Mouse (Mus musculus): Measurements from ENCODE around the gene Brd2. TPM values are rescaled to one million over a fixed set of nuclear protein-coding genes. Genes with fewer than 3 reads are reported as not detected.

Gene Brd2
- total RNA-seq, 2 experiments from 2014 or later: 247 to 267 TPM

DNA sequence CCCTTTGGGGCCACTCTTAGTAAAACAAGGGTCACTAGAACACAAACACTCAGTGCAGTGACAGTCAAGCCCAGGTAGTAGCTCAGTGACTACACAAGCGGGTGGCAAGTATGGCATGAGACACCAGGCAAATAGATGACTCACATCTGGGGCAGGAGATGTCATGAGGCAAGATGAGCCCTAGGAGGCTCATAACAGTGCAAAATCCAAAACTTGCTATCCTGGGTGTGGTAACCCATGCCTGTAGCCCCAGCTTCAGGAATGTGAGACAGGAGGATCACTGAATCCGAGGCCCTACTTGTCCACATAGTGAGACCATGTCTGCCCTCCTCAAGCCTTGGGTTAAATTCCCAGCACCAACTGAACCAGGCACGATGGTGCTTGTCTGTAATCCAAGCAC is 12.0 kb upstream of the Brd2 start:
- DNase-seq: no peak
- intact Hi-C loops (cut with DNase I): no loop called here

DNA sequence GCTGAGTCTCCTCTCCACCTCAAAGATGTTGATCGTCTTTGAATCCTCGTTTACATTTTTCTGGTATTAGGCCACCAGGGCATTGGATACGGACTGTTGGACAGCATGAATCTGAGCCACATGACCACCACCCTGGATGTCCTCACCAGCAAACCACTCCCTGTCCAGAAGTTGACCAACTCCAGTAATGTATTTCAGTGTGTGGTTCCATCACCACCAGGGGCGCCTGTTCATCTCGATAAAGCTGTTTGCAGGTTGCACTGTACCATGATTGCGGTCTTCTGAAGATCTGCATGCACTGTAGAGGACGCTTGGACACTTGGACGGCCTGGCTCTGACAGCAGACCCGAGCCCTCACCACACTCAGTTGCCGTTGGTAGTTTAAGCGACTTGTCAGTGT is 10.9 kb upstream of the Brd2 start:
- no peak for DNase-seq
- intact Hi-C loops (cut with DNase I): no loop called here

DNA sequence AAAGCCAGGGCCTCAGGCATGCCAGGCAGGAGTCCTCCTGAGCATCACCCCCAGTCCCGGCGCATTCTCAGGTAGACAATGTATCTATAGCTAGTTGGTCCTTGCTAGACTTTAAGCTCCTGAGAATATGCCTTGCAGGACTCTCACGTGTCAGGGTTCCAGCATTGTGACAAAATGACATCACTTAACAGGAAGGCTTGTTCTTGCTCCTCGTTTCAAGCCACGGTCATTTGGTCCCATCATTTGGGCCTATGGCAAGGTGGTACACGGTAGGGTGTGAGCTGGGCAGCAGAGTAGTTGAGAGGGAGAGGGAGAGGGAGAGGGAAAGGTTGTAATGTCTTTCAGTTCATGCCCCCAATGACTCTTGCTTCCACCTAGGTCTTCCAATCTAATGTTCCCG is 9.5 kb upstream of the Brd2 start:
- no peak for DNase-seq
- intact Hi-C loops (cut with DNase I): no loop called here

DNA sequence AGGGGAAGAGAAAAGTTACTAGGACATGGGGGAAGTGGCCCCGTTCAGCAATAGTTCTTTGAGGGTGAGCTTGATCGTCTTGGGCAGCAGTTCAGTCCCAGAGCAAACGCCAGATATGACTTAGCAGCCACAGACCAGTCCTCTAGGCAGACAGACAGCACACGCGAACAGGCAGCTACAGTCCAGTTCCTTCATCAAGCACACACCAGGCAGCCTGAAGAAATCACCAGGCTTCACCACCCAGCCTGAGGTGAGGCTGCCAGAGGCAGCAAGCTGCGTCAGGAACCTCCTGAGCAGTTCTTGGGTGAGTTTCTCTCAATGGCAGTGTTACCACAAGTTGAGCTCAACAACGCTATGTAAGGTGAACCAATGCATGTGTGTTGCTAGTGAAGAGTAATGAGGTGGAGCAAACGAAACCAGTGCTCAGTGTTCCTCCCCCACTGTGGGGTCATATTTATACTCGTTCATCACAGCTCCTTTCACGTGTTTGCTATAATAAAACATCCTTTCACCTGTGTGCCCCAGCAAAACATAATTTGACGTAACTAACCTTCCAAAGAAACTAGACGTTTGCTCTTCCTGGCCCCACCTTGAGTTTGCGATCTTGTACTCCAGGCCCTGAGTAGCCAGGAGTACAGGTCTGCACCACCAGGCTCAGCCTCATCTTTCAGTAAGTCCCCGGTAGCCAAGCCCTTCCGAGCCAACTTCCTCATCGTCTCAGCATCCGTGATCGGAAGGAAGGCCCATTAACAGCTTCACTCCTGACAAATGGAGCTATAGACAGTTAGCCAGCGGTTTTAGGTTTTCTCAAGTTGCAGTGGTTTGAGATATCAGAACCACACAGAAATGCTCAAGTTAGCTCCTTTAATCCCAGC is 7.9 kb upstream of the Brd2 start:
- DNase-seq: no peak
- intact Hi-C loops (cut with DNase I): no loop called here

DNA sequence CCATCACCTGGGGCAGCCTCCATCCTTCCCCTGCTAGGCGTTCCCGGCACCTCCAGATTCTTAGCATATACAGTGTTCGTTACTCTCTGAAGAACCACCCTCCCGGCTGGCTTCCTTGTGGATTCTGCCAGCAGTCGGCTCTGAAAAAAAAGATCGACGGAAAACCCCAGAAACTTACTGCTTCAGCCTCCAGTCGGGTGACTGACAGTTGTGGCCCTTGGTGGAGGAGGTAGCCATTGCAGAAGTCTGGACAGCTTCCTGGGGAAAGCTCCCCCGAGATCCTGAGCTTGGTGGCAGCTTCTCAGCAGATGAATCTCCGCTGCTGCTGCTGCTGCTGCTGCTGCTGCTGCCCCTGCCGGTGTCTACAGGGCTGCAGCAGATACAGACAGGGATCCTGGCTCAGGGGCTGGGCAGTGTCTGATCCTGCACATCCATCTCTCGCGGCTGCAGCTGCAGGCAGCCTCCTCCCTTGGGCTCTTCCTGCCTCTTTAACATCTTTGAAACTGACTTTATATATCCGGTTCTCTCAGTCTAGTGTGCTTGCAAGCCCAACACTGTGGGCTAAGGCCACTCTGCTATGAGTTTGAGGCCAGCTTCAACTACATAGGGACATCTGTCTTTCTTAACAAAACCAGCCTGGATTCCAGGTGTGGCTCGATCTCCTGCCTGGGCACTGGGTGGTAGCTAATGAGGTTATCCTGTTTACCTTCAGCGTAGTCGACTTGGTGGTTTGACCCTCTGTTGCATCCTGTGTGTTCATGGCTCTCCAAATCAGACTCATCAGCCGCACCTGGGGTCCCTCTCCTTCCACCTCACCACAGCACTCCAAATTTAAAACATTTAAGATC is 6.7 kb upstream of the Brd2 start:
- no peak for DNase-seq
- intact Hi-C loops (cut with DNase I): no loop called here

DNA sequence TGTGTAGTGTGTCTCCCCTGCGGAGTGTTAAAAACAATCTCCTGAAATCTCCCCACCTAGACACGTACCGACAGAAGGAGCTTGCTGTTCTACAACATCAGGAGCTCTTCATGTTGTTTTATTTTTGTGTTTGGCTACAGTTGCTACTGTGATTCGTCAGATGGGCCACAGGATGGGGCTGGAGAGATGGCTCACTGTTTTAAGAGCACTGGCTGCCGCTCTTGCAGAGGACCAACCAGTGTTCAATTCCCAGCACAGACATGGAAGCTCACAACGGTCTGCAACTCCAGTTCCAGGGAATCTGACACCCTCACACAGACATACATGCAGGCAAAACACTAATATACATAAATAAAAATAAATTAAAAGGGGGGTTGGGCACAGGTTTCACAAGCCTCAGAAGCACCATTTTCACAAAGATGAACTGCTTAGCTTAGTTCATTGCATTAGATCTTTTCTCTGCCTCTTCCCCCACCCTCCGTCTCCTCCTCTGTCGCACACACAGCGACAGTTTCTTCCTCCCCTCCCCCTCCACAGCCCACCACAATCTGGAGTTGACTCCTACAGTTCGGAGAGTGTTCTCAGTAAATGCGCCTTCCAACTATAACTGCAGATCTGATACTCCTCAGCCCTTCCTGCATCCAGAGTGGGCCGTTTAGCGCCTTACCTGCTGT is 6.0 kb upstream of the Brd2 start:
- no peak for DNase-seq
- intact Hi-C loops (cut with DNase I): no loop called here

DNA sequence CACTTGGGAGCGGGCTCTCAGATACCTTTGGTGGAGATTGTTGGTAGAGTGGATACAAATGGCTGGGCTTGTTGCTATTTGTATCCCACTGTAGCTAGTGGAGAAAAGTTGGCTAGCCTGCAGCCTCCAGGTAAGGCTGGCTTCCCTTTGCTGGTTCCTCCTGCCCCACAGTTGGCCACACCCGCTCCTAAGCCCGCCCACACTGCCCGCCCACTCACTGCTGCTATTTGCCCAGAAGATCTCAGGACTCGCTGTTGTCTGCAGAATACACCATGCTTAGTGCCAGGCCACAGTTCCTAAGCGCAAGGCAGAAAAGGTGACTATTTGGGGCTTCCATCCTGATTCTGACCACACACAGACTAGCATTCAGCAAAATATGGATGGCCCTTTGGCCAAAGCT is 5.0 kb upstream of the Brd2 start:
- DNase-seq: no peak
- intact Hi-C loops (cut with DNase I): no loop called here

DNA sequence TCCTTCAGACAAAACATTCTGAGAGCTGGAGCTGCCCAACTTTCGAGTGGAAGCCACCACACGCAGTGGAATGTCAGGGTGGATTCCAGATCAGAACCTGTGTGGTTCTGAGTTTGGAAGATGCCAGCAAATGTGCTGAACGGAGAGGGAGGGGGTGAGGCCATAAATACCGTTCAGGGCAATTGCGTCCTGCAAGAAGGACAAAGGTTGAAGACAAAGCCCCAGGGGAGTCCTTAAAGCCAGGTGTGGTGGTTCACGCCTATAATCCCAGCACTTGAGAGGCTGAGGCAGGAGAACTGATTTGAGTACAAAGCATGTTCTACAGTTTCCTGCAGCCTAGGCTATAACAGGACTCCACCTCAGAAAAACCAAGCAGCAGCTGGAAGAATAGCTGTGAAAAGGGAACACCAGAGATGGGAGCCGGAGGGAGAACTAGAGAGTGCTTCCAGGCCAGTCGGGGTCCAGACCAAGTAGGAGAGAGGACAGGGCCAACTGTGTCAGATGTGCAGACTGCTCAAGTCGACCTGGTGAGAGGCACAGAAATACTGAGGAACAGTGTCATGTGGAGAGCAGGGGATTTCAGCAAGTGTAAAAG is 4.5 kb upstream of the Brd2 start:
- no peak for DNase-seq
- intact Hi-C loops (cut with DNase I): no loop called here

DNA sequence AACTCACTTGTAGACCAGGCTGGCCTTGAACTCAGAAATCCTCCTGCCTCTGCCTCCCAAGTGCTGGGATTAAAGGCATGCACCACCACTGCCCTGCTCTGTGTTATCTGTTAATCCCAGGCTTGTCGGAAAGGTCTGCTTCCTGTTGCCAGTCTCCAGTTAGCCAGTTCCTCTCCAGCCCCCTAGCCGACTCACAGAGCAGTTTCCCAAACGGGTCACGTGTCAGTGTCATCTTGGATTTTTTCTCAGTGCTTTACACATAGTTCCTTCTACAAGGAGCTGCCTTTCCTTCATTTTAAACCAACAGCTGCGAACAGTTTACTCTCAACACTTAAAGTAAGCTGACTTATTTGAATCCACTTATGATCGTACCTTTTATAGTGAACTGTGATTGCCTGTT is 2.2 kb upstream of the Brd2 start:
- no peak for DNase-seq
- intact Hi-C loops (cut with DNase I): no loop called here

DNA sequence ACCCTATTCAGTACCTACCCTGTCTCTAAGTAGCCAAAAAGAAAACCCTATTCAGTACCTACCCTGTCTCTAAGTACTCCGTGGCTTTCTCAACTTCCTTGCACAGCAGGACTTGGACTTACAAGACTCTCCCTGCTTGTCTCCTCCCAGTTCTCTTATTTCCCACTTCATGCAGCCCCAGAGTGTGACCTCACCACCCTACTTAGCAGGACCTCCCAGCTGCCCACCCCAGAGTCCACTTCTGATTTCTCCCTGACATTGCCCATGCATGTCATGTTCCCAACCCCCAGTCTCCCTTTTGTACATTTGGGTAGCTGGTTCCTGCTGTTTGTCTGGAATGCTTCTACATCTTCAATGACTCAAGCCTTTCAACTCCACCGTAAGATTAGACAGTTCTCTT is 1.1 kb upstream of the Brd2 start:
- no peak for DNase-seq
- intact Hi-C loops (cut with DNase I): no loop called here

DNA sequence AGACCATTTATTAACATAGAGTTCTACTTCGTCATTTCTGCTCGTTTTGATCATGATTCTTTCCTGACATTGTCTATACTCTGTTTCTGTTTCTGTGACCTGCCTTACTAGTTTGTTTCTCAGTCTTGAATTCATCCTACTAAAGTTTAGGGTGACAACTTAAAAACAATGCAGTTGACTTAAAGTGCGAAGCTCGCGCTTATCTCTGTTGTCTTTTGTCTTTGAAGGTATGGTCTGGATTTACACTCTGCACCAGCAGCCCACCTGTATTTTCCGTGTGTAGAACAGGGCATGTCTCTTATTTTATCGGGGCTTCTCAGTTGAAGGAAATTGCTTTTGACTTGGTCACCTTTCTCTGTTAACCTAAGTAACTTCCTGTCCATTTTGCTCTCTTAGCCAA is 677 bp upstream of the Brd2 start:
- DNase-seq: no peak
- intact Hi-C loops (cut with DNase I): no loop called here

DNA sequence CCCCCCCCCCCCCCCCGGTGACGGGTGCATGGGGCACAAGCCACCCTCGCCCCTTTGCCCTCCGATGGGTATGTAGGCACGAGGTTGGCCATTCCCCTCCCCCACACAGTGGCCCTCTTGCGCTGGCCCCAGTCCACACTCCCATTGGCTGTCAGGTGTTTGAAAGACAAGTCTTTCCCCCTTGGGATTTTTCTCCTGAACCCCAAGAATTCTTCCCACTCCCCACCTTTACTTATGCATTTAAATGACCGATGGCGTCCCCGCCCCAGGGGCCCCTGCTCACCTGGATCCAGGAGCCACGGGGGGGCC is 601 bp downstream of the Brd2 start:
- DNase-seq: peak; percentile 80
- intact Hi-C loops (cut with DNase I): no loop called here

DNA sequence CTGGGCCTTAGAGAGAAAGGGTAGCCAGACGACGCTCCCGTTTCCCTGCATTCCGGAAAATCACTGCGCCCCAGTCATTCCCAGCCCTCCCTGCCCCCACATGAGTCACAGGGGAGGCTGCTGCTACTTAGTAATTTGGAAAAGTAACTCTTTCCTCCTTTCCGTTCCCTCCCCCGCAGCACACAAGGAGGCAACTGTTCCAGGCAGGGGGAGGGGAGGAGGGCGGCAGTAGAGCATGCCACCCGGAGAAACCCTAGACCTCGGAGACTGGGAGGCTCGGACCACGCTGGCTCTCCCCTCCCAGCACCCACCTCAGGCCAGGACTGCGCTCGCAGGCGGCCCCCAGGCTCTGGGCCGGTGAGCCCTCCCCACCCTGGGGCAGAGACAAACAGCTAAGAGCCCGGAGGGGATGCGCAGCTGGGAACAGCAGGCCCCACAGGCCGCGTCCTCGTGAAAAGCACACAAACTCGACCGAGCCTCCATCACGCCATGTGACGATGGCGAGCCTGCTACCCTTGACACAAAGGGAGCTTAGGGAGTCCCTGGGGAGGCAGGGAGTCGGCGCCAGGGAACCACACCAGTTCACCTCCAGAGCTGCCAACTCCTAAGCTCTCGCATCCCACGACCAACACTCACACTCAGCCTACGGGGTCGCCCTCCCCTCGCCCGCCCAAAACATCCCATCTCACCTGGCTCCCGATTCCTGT is 1.1 kb downstream of the Brd2 start:
- peak; percentile 83 for DNase-seq
- intact Hi-C loops (cut with DNase I): no loop called here

DNA sequence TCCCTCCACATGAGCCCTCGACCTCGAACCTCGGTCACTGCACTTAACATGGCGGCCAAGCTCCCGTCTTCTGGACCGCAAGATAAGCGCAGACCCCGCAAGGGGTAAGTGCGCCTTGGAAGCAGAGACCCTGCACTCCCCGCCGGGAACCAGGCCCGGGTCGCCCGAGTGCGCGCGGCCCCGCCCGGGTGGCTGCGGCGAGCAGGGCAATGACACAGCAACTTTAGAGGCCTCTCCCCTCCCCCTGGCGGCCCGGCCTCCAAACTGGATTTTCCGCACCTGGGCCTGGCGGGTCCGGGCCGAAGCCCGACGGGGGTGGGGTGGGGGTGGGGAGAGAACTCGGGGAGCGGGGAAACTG is 1.6 kb downstream of the Brd2 start:
- intact Hi-C loops (cut with DNase I): no loop called here
- peak; percentile 83 for DNase-seq

DNA sequence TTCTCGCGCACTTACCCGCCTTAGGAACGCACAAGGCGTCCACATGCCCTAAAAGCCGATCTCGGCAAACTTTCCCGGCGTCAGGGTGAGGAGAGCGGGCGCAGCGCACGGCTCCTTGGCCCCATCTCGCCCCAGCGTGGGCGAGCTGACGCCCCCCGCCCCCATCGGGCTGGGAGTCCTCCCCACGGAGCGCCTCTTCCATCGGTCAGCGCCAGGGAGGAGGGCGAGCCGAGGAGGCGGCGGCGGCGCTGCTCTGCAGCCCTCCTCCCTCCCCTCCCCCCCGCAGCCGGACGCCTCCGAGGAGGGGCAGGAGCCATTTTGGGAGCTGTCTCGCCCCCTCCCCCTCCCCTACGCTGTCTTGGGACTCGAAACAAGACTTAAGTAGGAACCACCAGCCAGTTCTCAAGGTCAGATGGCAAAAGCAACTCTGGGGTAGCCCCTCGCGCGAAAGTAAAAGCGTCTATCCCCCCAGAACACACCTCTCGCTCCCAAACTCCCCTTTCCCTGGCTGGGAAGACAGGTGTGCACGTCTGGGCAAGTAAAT is 2.2 kb downstream of the Brd2 start:
- intact Hi-C loops (cut with DNase I): no loop called here

DNA sequence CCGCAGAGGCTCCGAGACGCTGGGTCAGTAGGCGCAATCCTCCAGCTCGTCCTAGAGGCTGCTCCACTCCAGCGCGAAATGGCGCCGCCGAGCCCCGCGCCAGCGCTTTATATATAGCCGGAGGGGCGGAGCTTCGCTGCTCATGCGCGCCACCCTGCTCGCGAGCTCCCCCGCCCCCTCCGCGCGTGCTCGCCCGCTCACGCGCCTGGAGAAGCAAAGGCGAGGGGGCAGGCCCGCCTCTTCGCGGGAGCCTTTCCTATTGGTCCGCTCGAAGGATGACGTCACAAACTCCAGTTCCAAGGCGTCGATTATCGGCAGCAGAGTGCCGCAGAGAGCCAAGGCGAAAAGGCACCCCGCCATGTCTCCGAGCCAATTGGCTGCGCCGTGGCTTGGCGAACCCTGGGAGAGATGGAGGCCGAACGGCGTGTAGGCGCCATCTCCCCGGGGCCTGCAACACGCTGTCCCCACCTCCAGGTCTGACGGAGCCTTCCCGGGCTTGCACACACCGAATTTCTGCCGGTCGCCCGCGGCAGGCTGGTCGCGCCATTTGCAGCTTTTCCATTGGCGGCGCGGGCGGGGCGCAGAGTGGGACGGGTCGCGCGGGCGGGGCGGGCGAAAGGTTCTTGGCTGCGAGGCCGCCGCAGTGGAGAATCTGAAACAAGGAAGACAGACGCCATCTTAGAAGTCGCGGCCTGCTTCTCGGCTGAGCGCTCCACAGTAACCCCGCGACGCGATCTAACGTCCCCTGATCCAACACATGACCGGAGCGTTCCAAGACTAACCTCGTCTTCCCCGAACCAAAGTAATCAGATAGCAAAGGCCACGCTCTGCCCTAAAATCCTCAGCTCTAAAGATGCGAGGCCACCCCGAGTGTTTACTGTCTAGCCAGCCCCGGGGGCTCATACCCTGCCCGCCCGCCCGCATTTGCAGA is 2.9 kb downstream of the Brd2 start, which contains the start of gene H2-DMa:
TSS of gene H2-DMa (plus strand) at position 293 of the 931 bp plus-strand sequence.
- intact Hi-C loops (cut with DNase I): loop anchor here (5.0 kb wide), 1 partner anchor 82 kb away; the partner anchor contains the start of gene Col11a2
- DNase-seq: peak; percentile 99

More for the DNA sequence above, 2.2 kb downstream of the Brd2 start:
- peak; percentile 97 for DNase-seq

DNA sequence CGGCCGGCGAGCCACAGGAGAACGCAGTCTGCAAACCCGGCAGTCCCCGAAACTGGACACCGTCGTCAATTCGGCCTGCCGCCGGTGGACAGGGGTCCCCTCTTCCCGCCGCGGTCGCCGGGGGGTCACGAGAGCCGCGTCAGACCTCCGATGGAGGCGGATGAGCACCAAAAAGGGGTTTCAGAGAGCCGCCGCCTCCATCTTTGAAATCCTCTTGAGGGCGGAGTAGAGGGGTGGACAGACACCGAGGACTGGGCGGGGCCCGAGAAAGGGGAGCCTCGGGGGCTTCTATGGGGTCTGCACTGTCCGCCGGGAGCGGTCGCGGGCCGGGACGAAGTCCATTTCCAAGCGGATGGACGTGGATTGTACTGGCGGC is 3.6 kb downstream of the Brd2 start:
- DNase-seq: no peak
- intact Hi-C loops (cut with DNase I): loop anchor here (5.0 kb wide), 1 partner anchor 82 kb away; the partner anchor contains the start of gene Col11a2

DNA sequence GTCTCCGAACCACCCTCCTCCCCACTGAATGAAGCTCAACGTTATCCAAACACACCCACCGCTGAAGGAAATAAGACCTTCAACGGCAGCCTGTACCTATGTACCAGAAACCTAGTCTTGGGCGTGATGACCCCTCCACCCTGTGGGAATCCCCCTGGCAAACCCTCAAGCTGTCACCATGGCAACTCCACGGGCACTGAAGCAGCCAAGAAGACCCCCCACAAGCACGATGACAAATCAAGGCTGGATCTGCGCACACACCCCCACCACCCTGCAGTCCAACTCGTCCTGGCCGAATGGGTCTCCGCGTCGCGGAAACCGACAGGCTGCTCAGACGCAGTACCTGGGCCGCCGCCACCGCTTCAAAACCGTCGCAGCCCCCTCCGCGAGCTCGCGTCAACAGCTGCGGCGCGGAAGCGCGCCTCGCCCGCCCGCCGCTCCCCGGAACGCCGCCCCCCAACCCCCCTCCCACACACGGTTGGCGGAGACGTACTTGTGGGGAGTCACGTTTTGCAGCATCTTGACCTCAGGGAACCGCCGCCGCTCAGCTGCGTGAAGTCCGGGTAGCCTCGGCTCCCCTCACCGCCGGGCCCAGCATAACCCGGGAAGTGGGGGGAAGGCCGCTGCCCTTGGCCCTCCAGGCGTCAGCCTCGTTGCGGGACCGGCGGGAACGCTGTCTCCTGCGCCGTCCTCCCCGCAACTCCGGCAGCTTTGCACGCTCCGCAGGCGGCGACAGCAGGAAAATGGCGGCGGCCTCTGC is 4.1 kb downstream of the Brd2 start:
- DNase-seq: peak; percentile 78

More for the DNA sequence above, 4.1 kb downstream of the Brd2 start:
- intact Hi-C loops (cut with DNase I): loop anchor here (5.0 kb wide), 1 partner anchor 81 kb away; the partner anchor contains the start of gene Col11a2
